Mouse (Mus musculus) forebrain, embryonic 10.5 days (tissue): Measurements from ENCODE around the gene Cxcl3. TPM values are rescaled to one million over a fixed set of nuclear protein-coding genes. Genes with fewer than 3 reads are reported as not detected.
"Not testable (repeated sequence)": the region's sequence is repeated elsewhere in the genome, so short reads cannot be mapped to it uniquely, and the experiment has no call there.

ENCODE experiments used
- DNase-seq: peaks from one replicate; pipeline ENCODE4 v3.0.0-alpha.2; 2017; ENCODE audit warnings: low spot score; ENCODE audit errors: extremely low spot score
- H3K27ac ChIP-seq: fragments of 300-500 bp; sonication (generic); 2 replicates; pipeline ENCODE4 v1.5.1; 2016; ENCODE audit warnings: mild to moderate bottlenecking
- H3K27me3 ChIP-seq: fragments of 300-500 bp; sonication (generic); 2 replicates; pipeline ENCODE4 v1.6.1; 2016; ENCODE audit warnings: mild to moderate bottlenecking; ENCODE audit not compliant: poor library complexity, severe bottlenecking
- H3K36me3 ChIP-seq: fragments of 300-500 bp; sonication (generic); replicated peaks from 2 replicates; pipeline ENCODE4 v1.6.1; 2016; ENCODE audit warnings: mild to moderate bottlenecking, moderate library complexity
- H3K4me1 ChIP-seq: fragments of 300-500 bp; sonication (generic); 2 replicates; pipeline ENCODE4 v1.6.1; 2016
- H3K4me3 ChIP-seq: fragments of 300-500 bp; sonication (generic); 2 replicates; pipeline ENCODE4 v1.5.1; 2016; ENCODE audit warnings: mild to moderate bottlenecking, moderate library complexity
- H3K9me3 ChIP-seq: fragments of 300-500 bp; sonication (generic); 2 replicates; pipeline ENCODE4 v1.6.1; 2016; ENCODE audit warnings: mild to moderate bottlenecking, moderate library complexity
- WGBS: fragments of 180-500 bp; shearing (Covaris S2); methylation state at CpG from one replicate; pipeline ENCODE4 v1.1.7; 2016; 5-methylcytosine and 5-hydroxymethylcytosine counted together
- polyA plus RNA-seq: library from polyadenylated mRNA; unstranded; fragments of >200 nt; fragmentation: Nextera tagmentation; extraction: Ambion mirVana; gene quantifications from 2 replicates; pipeline ENCODE4 v1.2.1, GENCODE M21; 2016

The Cxcl3 gene
- polyA plus RNA-seq, 1 experiment from 2014 or later = not detected

GRCm38 (mm10) chr5:90771369-90771768 is 14.5 kb upstream of the Cxcl3 start:
- no peak overlapping the region for H3K4me3 ChIP-seq
- no peaks in the 10 kb centered on the region for H3K27me3 ChIP-seq
- 72% methylated on average over 3 of the region's 3 CpGs for WGBS
- H3K4me1 ChIP-seq = no peaks in the 10 kb centered on the region
- DNase-seq = no peak
- no peaks in the 10 kb centered on the region for H3K9me3 ChIP-seq
- H3K36me3 ChIP-seq = no peaks in the 10 kb centered on the region
- H3K27ac ChIP-seq = no peak overlapping the region

DNA sequence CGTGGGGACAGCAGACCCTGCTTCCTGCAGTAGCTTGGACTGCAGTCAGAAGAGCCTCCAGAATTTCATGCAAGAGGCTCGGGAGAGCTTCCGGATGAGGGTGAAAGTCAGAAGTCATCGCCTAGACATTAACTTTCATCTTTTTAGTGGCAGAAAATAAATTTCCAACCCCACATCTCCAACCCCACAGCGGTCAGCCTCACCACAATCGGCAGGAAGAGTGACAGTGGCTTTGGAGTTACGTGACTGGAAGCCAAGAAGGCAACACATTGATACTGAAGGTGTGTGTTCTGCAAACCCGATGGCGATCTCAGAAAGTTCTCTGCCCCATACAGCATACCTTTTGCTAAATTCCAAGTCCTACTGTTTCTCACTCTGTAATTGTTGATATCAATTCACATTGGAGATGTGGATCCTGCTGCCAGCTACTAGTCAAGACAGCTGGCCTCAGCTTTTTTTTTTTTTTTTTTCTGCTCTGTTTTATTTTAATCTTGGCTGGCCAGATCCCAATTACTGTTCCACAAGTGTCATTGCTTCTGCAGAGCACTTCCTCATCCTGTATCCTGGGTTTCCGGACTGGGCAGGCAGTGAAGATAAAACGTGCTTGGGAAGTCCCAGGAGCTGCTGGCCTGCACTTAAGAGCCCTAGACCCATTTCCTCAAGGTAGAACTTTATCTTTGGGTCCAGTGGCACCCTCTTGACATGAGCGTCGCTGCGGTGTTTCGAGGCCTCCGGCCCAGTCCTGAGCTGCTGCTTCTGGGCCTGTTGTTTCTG is 13.8 kb upstream of the Cxcl3 start, which contains the start of gene Pf4:
TSS of gene Pf4 (plus strand) at position 556 of the 774 bp plus-strand sequence.
- Histone ChIP-seq H3K4me3 (no peak within 1 kb of the TSS), H3K27me3 (no peaks in the 10 kb centered on the region), H3K36me3 (no peaks in the 10 kb centered on the region), H3K4me1 (0 out of 2 replicates have a peak, but pooled peaks cover 2% of the 10 kb centered on the region), H3K9me3 (no peaks in the 10 kb centered on the region), H3K27ac (no peak within 1 kb of the TSS)
- 89% methylated on average over 16 of the region's 16 CpGs for WGBS
- DNase-seq = no peak

- no peak overlapping the region for H3K4me3 ChIP-seq
- WGBS = 94% methylated on average over 5 of the region's 5 CpGs
- no peak for DNase-seq
- no peak overlapping the region for H3K27ac ChIP-seq
- H3K9me3 ChIP-seq = no peaks in the 10 kb centered on the region
- no peaks in the 10 kb centered on the region for H3K36me3 ChIP-seq
- peaks cover 11% of the 10 kb centered on the region for H3K4me1 ChIP-seq
- H3K27me3 ChIP-seq = no peaks in the 10 kb centered on the region
Measured at GRCm38 (mm10) chr5:90775562-90775961, 10.3 kb upstream of the Cxcl3 start.

DNA sequence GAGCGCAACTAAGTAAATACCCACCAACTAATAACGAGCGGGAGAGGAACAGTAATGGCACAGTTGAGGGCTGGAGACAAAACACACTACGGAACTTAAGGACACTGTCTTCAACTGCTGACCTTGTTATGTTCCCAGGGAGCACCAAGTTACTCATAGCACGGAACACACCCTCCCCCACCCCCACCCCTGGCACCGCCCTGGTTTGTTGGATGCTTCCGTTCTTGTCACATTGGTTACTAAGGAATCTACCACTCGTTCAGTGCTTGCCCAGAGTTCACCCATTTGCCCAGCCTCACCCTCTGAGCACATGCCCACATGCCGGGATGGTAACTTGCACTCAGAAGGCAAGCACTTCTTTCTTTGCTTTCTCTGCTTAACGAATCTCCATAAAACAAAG is 8.3 kb upstream of the Cxcl3 start:
- WGBS = 77% methylated on average over 10 of the region's 10 CpGs
- Histone ChIP-seq H3K4me3 (no peak overlapping the region), H3K27ac (no peak overlapping the region), H3K36me3 (no peaks in the 10 kb centered on the region), H3K4me1 (peaks cover 11% of the 10 kb centered on the region), H3K27me3 (no peaks in the 10 kb centered on the region), H3K9me3 (no peaks in the 10 kb centered on the region)
- DNase-seq = no peak

GRCm38 (mm10) chr5:90778856-90779255 is 7.0 kb upstream of the Cxcl3 start:
- no peak overlapping the region for H3K27ac ChIP-seq
- H3K36me3 ChIP-seq = no peaks in the 10 kb centered on the region
- no peaks in the 10 kb centered on the region for H3K27me3 ChIP-seq
- DNase-seq = no peak
- WGBS = 85% methylated on average over 6 of the region's 6 CpGs
- no peaks in the 10 kb centered on the region for H3K9me3 ChIP-seq
- no peak overlapping the region for H3K4me3 ChIP-seq
- H3K4me1 ChIP-seq = peaks cover 11% of the 10 kb centered on the region

- no peaks in the 10 kb centered on the region for H3K36me3 ChIP-seq
- no peak for DNase-seq
- H3K27ac ChIP-seq = no peak overlapping the region
- H3K27me3 ChIP-seq = peaks cover 8% of the 10 kb centered on the region
- H3K4me3 ChIP-seq = no peak overlapping the region
- 91% methylated on average over 3 of the region's 3 CpGs for WGBS
- H3K9me3 ChIP-seq = no peaks in the 10 kb centered on the region
- H3K4me1 ChIP-seq = peaks cover 9% of the 10 kb centered on the region
Measured at GRCm38 (mm10) chr5:90783697-90784096, 2.2 kb upstream of the Cxcl3 start.

- no peaks in the 10 kb centered on the region for H3K36me3 ChIP-seq
- no peak overlapping the region for H3K27ac ChIP-seq
- 76% methylated on average over 4 of the region's 4 CpGs for WGBS
- H3K9me3 ChIP-seq = no peaks in the 10 kb centered on the region
- peaks cover 8% of the 10 kb centered on the region for H3K27me3 ChIP-seq
- no peak overlapping the region for H3K4me3 ChIP-seq
- DNase-seq = no peak
- peaks cover 9% of the 10 kb centered on the region for H3K4me1 ChIP-seq
Measured at GRCm38 (mm10) chr5:90788114-90788513, 2.2 kb downstream of the Cxcl3 start.

DNA sequence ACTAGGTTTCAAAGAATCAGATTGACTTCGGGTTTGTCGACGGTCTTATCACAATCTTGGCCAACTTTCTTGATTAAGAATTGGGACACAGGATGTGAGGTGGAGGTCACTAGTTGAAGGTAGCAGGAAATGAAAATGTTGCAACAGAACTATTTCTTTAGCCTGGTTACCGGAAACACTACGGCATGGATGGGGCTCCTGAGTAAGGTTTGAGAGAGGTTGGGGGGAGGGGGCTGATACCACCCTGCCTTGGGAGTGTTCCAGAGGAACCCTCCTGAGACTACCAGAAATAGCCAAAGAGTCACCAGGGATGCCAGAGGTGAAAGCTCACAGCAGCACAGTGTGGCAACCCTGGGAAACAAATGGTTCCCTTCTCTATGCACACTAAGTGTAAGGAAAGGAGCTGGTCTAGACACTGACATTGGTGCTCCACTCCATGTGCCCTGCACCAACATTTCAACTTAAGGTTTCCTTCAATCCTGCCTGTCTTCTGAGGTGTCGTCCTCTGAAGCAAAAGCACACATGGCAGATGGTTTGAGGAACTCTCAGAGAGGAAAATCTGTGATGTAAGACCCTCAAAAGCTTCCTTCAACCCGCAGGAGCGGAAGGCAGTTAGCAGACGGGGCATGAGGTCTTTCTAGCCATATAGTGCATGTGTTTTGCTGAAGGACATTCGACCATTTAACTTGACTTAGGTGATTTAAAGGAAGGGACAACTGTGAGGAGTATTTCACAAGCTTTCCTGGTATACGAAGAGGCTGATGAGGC is 3.6 kb downstream of the Cxcl3 start:
- no peak overlapping the region for H3K4me3 ChIP-seq
- H3K4me1 ChIP-seq = peaks cover 9% of the 10 kb centered on the region
- H3K27me3 ChIP-seq = peaks cover 8% of the 10 kb centered on the region
- H3K27ac ChIP-seq = no peak overlapping the region
- no peaks in the 10 kb centered on the region for H3K36me3 ChIP-seq
- 88% methylated on average over 11 of the region's 11 CpGs for WGBS
- DNase-seq = no peak
- no peaks in the 10 kb centered on the region for H3K9me3 ChIP-seq

GRCm38 (mm10) chr5:90790074-90790502 is 4.2 kb downstream of the Cxcl3 start:
- Histone ChIP-seq H3K4me3 (no peak overlapping the region), H3K36me3 (no peaks in the 10 kb centered on the region), H3K27ac (no peak overlapping the region), H3K9me3 (no peaks in the 10 kb centered on the region), H3K27me3 (peaks cover 8% of the 10 kb centered on the region), H3K4me1 (peaks cover 9% of the 10 kb centered on the region)
- WGBS = 89% methylated on average over 8 of the region's 8 CpGs
- no peak for DNase-seq

DNA sequence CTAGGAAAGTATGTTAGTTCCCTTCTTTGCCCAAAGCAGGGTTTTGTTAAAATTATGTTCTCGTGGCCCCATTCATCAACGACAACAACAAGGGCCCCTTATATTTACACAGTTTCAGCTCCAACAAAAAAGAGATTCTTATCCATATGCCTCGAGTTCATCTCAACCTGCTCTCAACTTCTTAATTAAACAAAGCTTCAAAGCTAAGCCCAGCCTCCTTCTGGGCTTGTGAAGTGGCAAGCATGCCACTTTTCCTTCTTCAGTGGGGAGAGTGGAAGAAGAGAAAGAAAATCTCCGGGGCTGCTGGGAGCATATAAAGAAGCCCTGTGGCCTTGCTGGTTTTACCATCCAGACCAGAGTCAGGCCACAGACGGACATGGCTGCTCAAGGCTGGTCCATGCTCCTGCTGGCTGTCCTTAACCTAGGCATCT is 8.3 kb downstream of the Cxcl3 start, which contains the start of gene Cxcl15:
TSS of gene Cxcl15 (plus strand) at position 340 of the 431 bp plus-strand sequence.
- H3K4me3 ChIP-seq = no peak within 1 kb of the TSS
- H3K36me3 ChIP-seq = no peaks in the 10 kb centered on the region
- H3K9me3 ChIP-seq = no peaks in the 10 kb centered on the region
- H3K27ac ChIP-seq = no peak within 1 kb of the TSS
- DNase-seq = no peak
- WGBS = 82% methylated on average over 5 of the region's 5 CpGs
- H3K4me1 ChIP-seq = no peaks in the 10 kb centered on the region
- no peaks in the 10 kb centered on the region for H3K27me3 ChIP-seq

- not testable (repeated sequence) for H3K36me3 ChIP-seq, H3K4me1 ChIP-seq, H3K9me3 ChIP-seq, H3K27ac ChIP-seq, H3K4me3 ChIP-seq, DNase-seq, H3K27me3 ChIP-seq
- WGBS = 91% methylated on average over 2 of the region's 2 CpGs
Measured at GRCm38 (mm10) chr5:90795392-90795791, 9.5 kb downstream of the Cxcl3 start.

GRCm38 (mm10) chr5:90804574-90804973 is 18.7 kb downstream of the Cxcl3 start:
- no peak for DNase-seq
- Histone ChIP-seq H3K27ac (no peak overlapping the region), H3K9me3 (no peaks in the 10 kb centered on the region), H3K27me3 (no peaks in the 10 kb centered on the region), H3K36me3 (no peaks in the 10 kb centered on the region), H3K4me3 (no peak overlapping the region), H3K4me1 (no peaks in the 10 kb centered on the region)

GRCm38 (mm10) chr5:90806050-90806449 is 20.1 kb downstream of the Cxcl3 start:
- H3K4me1 ChIP-seq = no peaks in the 10 kb centered on the region
- H3K27me3 ChIP-seq = no peaks in the 10 kb centered on the region
- H3K27ac ChIP-seq = no peak overlapping the region
- DNase-seq = no peak
- no peak overlapping the region for H3K4me3 ChIP-seq
- H3K9me3 ChIP-seq = no peaks in the 10 kb centered on the region
- H3K36me3 ChIP-seq = no peaks in the 10 kb centered on the region
